Mouse (Mus musculus) c-Kit-negative CD71-positive TER-119-positive erythroid progenitor cells, embryonic 14.5 days (primary cell): ENCODE measurements around the gene Tomm6.
A peak's percentile ranks its signal among the peaks of the same experiment; 100 is the strongest.

Source experiments
- DNase-seq: peaks from one replicate; pipeline ENCODE4 v3.0.0-alpha.2; 2013; ENCODE audit warnings: low read depth, low spot score

Tomm6 gene

GRCm38 (mm10) chr17:47688344-47688607 lies at the start of gene Tomm6:
Gene Tomm6, minus strand, starts transcription at chr17:47688386.
- DNase-seq = no peak

- DNase-seq = peak; percentile 29
Observed at GRCm38 (mm10) chr17:47737271-47738065, 49.3 kb upstream of the Tomm6 start.

DNA sequence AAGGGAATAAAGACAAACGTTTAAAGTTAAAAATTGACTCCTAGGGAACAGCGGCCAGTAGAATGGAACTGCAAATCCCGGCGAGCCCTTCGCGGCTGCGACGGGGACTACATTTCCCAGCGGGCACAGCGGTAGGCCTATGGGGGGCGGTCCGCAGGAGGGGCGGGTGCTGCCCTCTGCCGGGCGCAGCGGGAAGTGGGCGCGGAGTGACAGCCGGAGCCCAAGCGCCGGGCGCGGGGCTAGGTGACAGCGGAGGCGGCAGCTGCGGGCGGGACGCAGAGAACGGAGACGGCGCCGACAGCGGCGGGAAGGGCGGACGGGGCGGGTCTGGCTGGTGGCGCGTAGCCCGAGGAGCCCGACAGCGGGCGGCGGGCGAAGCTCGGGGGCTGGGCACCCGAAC lies 48.7 kb upstream of the Tomm6 start, which contains the start of gene Tfeb:
TSS of gene Tfeb (plus strand) at position 175 of the 400 bp plus-strand sequence.
- peak; percentile 81 for DNase-seq

- no peak for DNase-seq
Observed at GRCm38 (mm10) chr17:47735553-47736100, 47.4 kb upstream of the Tomm6 start.

DNA sequence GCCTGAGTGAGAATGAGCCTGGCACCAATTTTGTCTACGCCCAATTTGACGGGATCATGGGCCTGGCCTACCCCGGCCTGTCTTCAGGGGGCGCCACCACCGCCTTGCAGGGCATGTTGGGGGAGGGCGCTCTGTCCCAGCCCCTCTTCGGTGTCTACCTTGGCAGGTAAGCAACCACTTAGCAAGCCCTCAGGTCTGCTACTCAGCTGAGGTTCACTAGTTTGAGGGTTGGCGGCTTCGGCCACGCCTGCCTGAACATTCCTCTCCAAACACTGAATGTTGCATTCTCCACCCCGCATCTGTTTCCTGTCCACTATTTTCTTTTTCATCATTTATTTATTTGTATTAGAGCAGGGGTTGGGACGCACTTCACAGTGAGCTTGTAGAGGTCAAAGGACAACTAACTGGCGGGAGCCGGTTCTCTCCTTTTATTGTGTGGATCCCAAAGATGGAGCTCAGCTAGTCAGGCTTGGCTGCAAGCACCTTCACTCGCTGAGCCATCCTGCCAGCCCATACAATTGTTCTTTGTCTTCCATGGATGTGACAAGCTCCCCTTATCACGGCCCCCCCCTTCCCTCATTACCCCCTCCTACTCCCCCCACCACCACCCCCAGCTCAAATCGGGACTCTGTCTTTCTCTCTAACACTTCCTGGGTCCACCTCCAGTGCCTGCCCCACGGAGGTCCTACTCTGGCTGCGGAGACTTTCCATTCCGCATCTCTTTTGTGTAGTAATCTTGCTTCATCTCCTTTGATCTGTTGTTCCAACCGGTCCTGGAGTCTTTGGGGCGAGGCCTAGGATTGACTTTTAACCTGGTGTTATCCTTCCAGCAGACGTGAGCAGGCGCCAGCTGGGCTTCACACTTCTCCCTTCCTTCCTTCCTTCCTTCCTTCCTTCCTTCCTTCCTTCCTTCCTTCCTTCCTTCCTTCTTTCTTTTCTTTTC lies 42.7 kb upstream of the Tomm6 start:
- DNase-seq = no peak

- DNase-seq = no peak
Observed at GRCm38 (mm10) chr17:47726566-47726965, 38.4 kb upstream of the Tomm6 start, which contains the start of gene Pgc. Gene Pgc, plus strand, starts transcription at chr17:47726842.

DNA sequence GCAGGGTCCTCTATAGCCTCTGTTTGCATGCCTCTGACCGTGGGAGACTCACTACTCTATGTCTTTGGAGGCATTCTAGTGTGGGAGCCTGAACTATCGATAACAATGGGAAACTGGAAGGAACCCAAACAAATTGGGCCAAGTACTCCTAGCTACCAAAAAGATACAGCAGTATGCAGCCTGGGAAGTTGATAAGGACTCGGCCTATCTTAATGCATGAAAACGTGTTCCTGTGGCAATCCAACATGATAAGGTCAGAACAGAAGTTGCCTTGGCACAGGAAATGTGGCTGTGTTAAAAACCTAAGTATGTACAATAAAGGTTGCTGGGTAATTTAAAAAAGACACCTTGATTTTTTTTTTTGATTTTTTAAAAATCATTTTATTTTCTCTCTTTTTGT lies 33.0 kb upstream of the Tomm6 start:
- no peak for DNase-seq

DNA sequence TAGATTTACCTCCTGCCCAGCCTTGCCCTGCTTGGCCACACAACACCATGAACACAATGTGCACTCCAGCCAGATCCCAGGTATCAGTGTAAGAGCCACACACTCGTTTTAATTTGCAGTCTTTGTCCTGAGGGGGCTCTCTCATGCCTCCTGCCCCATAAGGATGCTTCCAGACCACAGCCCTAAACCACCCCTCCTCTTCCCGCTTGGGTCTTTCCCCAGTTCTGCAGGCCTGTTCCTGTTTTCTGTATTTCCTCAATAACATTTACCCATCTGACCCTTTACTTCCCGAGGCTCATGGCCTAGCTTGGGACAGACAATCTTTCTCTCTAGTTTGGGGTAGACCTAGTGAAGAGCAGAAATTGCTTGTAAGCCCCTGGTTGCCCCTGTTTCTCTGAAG lies 26.9 kb upstream of the Tomm6 start:
- no peak for DNase-seq

DNA sequence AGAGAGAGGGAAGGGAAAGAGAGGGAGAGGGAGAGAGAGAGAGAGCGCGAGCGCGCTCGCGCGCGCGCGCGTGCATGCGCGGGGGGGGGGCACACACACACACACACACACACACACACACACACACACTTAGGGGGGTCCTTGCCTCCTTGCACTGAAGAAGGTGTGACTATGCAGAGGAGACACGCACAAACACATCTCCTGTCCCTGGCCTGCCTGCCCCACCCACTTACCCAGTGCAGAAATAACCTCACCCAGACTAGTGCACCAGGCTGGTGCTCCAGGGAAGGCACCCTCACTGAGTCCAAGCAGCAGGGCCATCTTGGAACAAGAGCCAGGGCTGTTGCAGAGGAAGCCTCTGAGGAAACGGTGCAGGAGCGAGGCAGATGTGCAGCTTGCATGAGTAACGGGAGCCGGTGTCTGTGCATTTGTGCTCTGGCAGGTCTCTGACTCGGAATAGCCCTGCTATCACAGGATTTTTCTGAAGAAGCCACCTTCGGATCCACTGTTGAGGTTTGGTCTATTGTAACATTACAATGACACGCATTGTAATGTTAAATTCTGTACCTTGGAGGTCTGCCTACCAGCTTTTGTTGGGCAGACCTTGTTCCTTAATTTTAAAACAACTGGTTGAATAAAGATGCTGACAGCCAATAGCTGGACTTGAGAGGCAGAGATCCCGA lies 24.8 kb upstream of the Tomm6 start:
- no peak for DNase-seq

- DNase-seq = no peak
Observed at GRCm38 (mm10) chr17:47711883-47712282, 23.7 kb upstream of the Tomm6 start.

DNA sequence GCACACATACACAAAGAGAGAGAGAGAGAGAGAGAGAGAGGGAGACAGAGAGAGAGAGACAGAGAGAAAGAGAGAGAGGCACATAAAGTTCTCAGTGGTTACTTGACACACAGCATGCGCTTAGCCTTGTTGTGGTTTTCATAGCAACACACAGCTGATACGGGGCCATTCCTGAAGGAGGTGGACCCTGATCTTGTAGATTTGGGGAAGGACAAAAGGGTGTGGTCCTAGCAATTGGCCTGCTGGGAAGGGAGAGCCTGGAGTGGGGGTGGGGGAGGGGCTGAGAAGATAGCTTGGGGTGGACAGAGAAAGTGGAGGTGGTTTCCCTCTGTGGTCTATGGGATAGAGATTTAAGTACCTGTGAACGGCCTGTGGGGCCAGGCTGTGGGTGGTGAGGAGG lies 21.9 kb upstream of the Tomm6 start:
- DNase-seq = no peak

DNA sequence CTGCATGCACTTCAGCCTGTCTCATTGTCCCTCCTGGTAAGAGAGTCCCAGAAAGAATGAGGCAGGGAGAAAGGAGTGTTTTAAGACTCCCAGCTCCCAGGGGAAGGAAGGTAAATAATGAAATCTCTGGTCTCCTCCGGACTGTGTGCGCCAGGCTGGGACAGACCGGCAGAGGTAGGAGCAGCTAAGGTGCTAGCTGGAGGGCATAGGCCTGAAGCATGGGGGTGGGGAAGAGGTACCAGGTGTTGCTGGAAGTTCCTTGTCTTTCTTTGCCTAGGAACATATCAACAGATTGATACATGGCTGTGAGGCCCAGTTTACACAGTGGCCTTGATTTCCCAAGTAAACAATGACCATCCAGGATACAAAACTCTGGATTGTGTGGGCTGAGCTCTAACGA lies 20.8 kb upstream of the Tomm6 start:
- no peak for DNase-seq

- DNase-seq = no peak
Observed at GRCm38 (mm10) chr17:47707961-47708360, 19.8 kb upstream of the Tomm6 start.

GRCm38 (mm10) chr17:47706196-47706595 lies 18.0 kb upstream of the Tomm6 start:
- DNase-seq = no peak

DNA sequence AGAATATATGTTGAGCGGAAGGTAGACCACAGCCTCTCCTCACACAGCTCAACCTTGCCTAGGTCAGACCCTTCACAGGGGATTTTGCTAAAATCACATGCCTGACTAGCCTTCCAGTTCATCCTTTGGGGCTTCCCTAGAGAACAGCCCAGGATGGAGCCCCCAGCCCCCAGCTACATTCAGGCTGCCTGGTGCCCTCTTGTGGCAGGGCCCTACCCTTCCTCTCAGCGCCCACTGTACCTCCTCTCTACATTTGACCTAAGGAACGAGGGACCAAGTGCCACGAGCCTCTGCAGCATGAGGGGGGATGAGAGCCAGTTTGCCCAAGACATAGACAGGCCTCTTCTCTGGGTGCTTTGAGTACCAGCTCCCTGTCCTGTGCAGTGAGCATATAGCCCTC lies 16.5 kb upstream of the Tomm6 start:
- DNase-seq = no peak

- DNase-seq = no peak
Observed at GRCm38 (mm10) chr17:47703556-47703955, 15.4 kb upstream of the Tomm6 start.

DNA sequence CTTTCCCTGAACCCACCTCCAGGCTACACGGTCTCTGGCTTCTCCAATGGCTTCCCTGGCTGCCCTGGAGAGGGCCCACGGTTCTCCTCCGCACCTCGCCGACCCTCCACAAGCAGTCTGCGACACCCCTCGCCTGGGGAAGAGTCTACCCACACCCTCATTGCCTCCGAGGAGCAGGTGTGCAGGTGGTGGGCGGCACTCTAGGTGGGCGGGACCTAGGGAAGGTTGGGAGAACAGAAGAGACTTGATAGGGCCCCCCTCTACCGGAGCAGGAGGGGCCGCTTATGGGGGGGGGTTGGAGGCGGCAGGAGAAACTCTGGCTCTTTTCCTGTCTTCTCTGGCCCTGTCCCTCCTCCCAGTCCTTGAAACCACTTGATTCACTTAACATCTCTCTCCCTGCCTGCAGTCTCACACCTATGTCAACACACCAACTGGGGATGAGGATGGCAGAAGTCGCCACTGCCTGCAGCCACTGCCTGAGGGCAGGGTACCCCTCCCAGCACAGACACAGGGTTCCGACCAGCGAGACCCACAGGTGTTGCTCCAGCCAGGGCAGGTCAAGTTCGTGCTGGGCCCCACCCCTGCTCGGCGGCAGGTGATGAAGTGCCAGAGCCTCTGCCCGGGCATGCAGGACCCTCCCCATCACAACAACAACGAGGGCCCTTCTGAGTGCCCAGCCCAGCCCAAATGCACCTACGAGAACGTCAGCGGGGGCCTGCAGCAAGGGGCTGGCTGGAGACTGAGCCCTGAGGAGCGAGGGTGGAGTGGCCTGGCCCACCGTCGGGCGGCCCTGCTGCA lies 14.6 kb upstream of the Tomm6 start:
- no peak for DNase-seq

DNA sequence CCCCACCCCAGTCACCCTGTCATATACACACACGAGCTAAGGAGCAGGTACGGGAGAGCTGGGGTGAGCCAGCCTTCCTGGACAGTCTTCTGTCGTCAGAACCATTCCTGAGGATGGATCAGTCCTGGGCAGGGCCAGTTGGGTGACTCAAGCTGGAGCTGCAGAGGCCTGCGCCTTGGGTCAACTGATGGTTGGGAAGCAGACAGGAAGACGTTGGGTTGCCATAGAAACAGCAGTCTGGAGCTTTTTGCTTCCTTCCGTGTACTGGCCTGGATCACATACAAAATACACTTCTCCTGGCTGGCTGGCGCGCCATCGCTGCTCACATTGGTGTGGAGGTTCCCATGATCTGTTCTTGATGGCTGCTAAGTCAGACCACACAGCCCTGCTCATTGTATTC lies 13.6 kb upstream of the Tomm6 start:
- DNase-seq = no peak

GRCm38 (mm10) chr17:47699055-47699454 lies 10.9 kb upstream of the Tomm6 start:
- no peak for DNase-seq

GRCm38 (mm10) chr17:47698156-47698555 lies 10.0 kb upstream of the Tomm6 start:
- DNase-seq = no peak

- DNase-seq = no peak
Observed at GRCm38 (mm10) chr17:47695337-47695710, 7.1 kb upstream of the Tomm6 start.
